Mouse (Mus musculus) forebrain, embryonic 14.5 days (tissue): Measurements from ENCODE around the gene Gm17087. TPM values are rescaled to one million over a fixed set of nuclear protein-coding genes. Genes with fewer than 3 reads are reported as not detected.

Experiments used
- ATAC-seq: fragments of 200-750 bp; cut with Nextera tagmentation; 2 replicates; pipeline ENCODE4 v1.8.0; 2017; ENCODE audit warnings: mild to moderate bottlenecking, moderate library complexity
- DNase-seq: peaks from one replicate; pipeline ENCODE4 v3.0.0-alpha.2; 2015; ENCODE audit warnings: low spot score
- H3K27ac ChIP-seq: fragments of 300-500 bp; sonication (generic); 2 replicates; pipeline ENCODE4 v1.5.1; 2014; ENCODE audit warnings: low read depth, mild to moderate bottlenecking, control low read depth, low read length, moderate library complexity
- H3K27me3 ChIP-seq: fragments of 300-500 bp; sonication (generic); replicated peaks from 2 replicates; pipeline ENCODE4 v1.6.1; 2014; ENCODE audit warnings: low read length, control low read depth, mixed read lengths; ENCODE audit not compliant: control insufficient read depth, insufficient read depth
- H3K36me3 ChIP-seq: fragments of 300-500 bp; sonication (generic); 2 replicates; pipeline ENCODE4 v1.6.1; 2014; ENCODE audit warnings: low read length, control low read depth; ENCODE audit not compliant: control insufficient read depth, insufficient read depth
- H3K4me1 ChIP-seq: fragments of 300-500 bp; sonication (generic); 2 replicates; pipeline ENCODE4 v1.6.1; 2014; ENCODE audit warnings: antibody characterized with exemption, low read length, control low read depth; ENCODE audit not compliant: control insufficient read depth, insufficient read depth
- H3K4me2 ChIP-seq: fragments of 300-500 bp; sonication (generic); 2 replicates; pipeline ENCODE4 v1.6.1; 2014; ENCODE audit warnings: mild to moderate bottlenecking, control low read depth, low read length
- H3K4me3 ChIP-seq: fragments of 300-500 bp; sonication (generic); 2 replicates; pipeline ENCODE4 v1.5.1; 2014; ENCODE audit warnings: low read depth, low read length, control low read depth
- H3K9ac ChIP-seq: fragments of 300-500 bp; sonication (generic); 2 replicates; pipeline ENCODE4 v1.6.1; 2014; ENCODE audit warnings: mild to moderate bottlenecking, low read length, control low read depth, moderate library complexity
- H3K9me3 ChIP-seq: fragments of 300-500 bp; sonication (generic); replicated peaks from 2 replicates; pipeline ENCODE4 v1.6.1; 2016; ENCODE audit warnings: low read length, control low read depth, mixed read lengths; ENCODE audit not compliant: control insufficient read depth
- WGBS: fragments of 180-500 bp; shearing (Covaris S2); extraction: QIAGEN DNeasy Blood & Tissue Kit; methylation state at CpG from one replicate; pipeline ENCODE4 v1.1.7; 2014; 5-methylcytosine and 5-hydroxymethylcytosine counted together
- polyA plus RNA-seq: library from polyadenylated mRNA; unstranded; fragments of >200 nt; fragmentation: Nextera tagmentation; extraction: Ambion mirVana; gene quantifications from 2 replicates; pipeline ENCODE4 v1.2.1, GENCODE M21; 2014

Gm17087 gene
- polyA plus RNA-seq, 1 experiment from 2014 or later = not detected

- H3K36me3 ChIP-seq = no peaks in the 10 kb centered on the region
- H3K9me3 ChIP-seq = no peaks in the 10 kb centered on the region
- WGBS = 66% methylated on average over 3 of the region's 3 CpGs
- no peaks in the 10 kb centered on the region for H3K4me1 ChIP-seq
- ATAC-seq (no peak), DNase-seq (peak; percentile 49)
- H3K4me3 ChIP-seq = no peak overlapping the region
- H3K27ac ChIP-seq = no peak overlapping the region
- H3K4me2 ChIP-seq = no peak overlapping the region
- H3K9ac ChIP-seq = no peak overlapping the region
- H3K27me3 ChIP-seq = no peaks in the 10 kb centered on the region
These were observed 13.6 kb upstream of the Gm17087 start for GRCm38 (mm10) chr17:8580360-8580759.

GRCm38 (mm10) chr17:8573542-8574260 is 7.0 kb upstream of the Gm17087 start:
- Histone ChIP-seq H3K27me3 (no peaks in the 10 kb centered on the region), H3K4me1 (no peaks in the 10 kb centered on the region), H3K4me3 (no peak overlapping the region), H3K4me2 (no peak overlapping the region), H3K9me3 (no peaks in the 10 kb centered on the region), H3K9ac (no peak overlapping the region), H3K36me3 (no peaks in the 10 kb centered on the region), H3K27ac (no peak overlapping the region)
- ATAC-seq (no peak), DNase-seq (no peak)
- 82% methylated on average over 8 of the region's 8 CpGs for WGBS

- Histone ChIP-seq H3K9me3 (no peaks in the 10 kb centered on the region), H3K4me1 (no peaks in the 10 kb centered on the region), H3K36me3 (no peaks in the 10 kb centered on the region), H3K9ac (no peak overlapping the region), H3K4me3 (no peak overlapping the region), H3K27ac (no peak overlapping the region), H3K4me2 (no peak overlapping the region), H3K27me3 (no peaks in the 10 kb centered on the region)
- WGBS = 94% methylated on average over 1 of the region's 1 CpGs
- no peak for ATAC-seq
- no peak for DNase-seq
These were observed 3.9 kb downstream of the Gm17087 start for GRCm38 (mm10) chr17:8562886-8563280.

DNA sequence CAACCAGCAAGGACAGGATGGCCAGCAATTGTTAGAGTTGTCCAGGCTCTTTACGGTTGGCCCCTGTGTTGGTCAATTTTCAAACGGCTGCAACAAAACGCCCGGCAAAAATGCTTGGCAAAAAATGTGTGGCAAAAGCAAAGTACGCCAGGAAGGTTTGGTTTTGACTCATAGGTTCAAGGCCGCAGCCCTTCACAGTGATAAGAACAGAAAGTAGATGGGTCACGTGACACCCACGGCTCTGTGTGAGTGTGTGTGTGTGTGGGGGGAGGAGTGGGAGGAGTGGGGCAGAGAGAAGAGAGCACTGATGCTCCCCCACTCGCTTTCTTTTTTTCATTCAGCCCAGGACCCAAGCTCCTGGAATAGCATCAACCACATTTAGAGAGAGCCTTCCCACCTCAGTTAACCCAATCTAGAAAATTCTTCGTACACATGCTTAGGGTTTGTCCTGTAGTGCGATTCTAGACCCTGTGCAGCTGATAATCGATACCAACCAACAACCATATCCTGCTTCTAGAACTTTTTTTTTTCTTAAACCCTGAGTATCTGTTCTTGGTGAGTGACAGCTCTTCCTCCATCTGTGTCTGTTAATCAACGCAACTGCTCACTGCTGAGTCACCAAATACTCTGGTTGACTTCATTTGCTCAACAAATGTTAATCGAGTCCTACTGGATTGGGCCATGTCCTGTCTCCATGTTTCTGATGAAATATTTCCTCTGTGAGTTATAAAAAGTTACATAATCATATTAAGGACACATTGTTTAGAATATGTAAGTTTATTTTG is 4.5 kb downstream of the Gm17087 start:
- Histone ChIP-seq H3K36me3 (no peaks in the 10 kb centered on the region), H3K27ac (no peak overlapping the region), H3K4me1 (no peaks in the 10 kb centered on the region), H3K4me3 (no peak overlapping the region), H3K27me3 (no peaks in the 10 kb centered on the region), H3K9ac (no peak overlapping the region), H3K9me3 (no peaks in the 10 kb centered on the region), H3K4me2 (no peak overlapping the region)
- ATAC-seq = no peak
- 65% methylated on average over 14 of the region's 14 CpGs for WGBS
- no peak for DNase-seq

DNA sequence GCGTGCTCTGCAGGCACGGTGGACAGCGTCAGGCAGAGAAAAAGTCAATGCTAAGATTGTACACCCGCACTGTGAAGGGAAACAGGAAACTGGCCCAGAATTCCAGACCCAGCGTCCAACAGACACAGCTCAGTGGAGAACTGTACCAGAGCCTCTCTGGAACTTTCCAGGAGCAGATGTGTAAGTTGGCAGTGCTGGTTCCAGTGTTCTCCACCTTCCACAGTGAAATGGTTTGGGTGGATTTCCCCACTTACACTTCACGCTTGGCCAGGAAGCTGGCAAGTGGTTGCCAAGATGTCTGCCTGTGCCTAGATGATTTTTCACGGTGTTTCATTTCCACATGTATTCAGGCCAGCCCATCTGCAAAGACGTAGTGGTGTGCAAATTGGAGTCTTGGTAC is 8.8 kb downstream of the Gm17087 start:
- no peak overlapping the region for H3K27ac ChIP-seq
- H3K4me3 ChIP-seq = no peak overlapping the region
- H3K27me3 ChIP-seq = no peaks in the 10 kb centered on the region
- no peak overlapping the region for H3K4me2 ChIP-seq
- no peaks in the 10 kb centered on the region for H3K9me3 ChIP-seq
- no peaks in the 10 kb centered on the region for H3K36me3 ChIP-seq
- no peak for ATAC-seq
- H3K4me1 ChIP-seq = no peaks in the 10 kb centered on the region
- WGBS = 90% methylated on average over 8 of the region's 8 CpGs
- H3K9ac ChIP-seq = no peak overlapping the region
- DNase-seq = no peak

GRCm38 (mm10) chr17:8556223-8556622 is 10.5 kb downstream of the Gm17087 start:
- Histone ChIP-seq H3K9me3 (no peaks in the 10 kb centered on the region), H3K36me3 (no peaks in the 10 kb centered on the region), H3K27ac (no peak overlapping the region), H3K4me3 (no peak overlapping the region), H3K27me3 (no peaks in the 10 kb centered on the region), H3K4me2 (no peak overlapping the region), H3K4me1 (no peaks in the 10 kb centered on the region), H3K9ac (no peak overlapping the region)
- 87% methylated on average over 6 of the region's 6 CpGs for WGBS
- no peak for DNase-seq
- ATAC-seq = no peak

DNA sequence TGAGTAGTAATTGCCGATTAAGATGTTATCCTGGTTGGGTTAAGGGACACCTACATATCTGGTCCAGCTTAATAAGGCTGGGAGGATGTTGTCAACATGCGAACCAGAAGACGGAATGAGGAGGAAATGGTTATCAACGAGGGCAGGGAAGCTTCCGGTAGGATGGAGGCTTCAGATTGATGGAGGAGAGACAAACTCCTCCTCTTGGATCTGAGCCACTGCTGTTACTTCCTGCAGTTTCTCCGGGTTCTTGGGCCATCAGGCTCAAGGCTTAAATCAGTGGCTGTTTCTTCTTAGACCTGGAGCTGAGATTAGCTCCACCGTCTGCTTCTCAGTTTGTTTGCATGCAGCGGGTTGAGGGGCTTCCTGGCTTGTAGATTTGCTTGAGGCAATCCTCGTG is 11.0 kb downstream of the Gm17087 start:
- H3K4me2 ChIP-seq = no peak overlapping the region
- no peak for ATAC-seq
- no peaks in the 10 kb centered on the region for H3K27me3 ChIP-seq
- no peak overlapping the region for H3K9ac ChIP-seq
- H3K4me3 ChIP-seq = no peak overlapping the region
- DNase-seq = no peak
- no peaks in the 10 kb centered on the region for H3K4me1 ChIP-seq
- H3K9me3 ChIP-seq = no peaks in the 10 kb centered on the region
- H3K36me3 ChIP-seq = no peaks in the 10 kb centered on the region
- no peak overlapping the region for H3K27ac ChIP-seq
- WGBS = 89% methylated on average over 9 of the region's 9 CpGs

DNA sequence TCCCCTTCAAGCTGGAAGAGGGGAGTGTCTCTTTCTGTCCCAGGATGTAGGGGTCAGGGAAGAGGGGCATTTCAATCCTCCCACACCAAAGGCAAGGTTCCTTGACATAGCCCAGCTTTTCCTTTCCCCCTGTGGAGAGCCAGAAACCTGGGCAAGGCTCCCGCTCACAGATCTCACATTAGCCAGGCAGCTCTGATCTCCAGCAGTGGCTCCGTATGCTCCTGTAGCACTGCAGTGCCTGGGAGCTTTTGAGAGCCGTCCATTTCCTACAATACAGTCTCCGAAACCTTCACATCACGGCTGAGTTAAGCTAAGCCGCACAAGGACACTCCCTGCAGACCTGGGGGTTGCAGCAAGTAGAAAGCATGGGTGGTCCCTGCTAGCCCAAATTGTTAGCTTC is 12.5 kb downstream of the Gm17087 start:
- Histone ChIP-seq H3K4me1 (no peaks in the 10 kb centered on the region), H3K9ac (no peak overlapping the region), H3K27me3 (no peaks in the 10 kb centered on the region), H3K4me2 (no peak overlapping the region), H3K9me3 (no peaks in the 10 kb centered on the region), H3K4me3 (no peak overlapping the region), H3K36me3 (no peaks in the 10 kb centered on the region), H3K27ac (no peak overlapping the region)
- DNase-seq (no peak), ATAC-seq (no peak)
- 85% methylated on average over 6 of the region's 6 CpGs for WGBS

DNA sequence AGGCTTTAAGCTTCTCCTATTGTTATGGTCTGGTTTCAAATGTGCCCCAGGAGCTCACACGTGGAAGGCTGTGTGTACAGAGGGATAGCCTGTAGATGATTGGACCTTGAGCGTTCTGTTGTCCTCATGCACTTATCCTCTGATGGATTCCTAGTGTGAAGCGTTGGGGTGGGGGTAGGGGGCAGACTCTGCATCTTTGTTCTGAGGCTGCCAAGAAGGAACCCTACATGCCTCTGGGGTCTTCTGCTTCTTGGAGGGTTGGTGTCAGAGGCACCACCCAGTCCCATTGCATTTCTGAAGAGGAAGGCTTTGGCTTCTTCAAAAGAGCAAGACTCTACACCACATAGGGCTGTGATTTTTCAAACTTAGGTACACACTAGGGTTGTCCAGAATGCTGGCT is 13.1 kb downstream of the Gm17087 start:
- Histone ChIP-seq H3K4me2 (no peak overlapping the region), H3K9ac (no peak overlapping the region), H3K4me3 (no peak overlapping the region), H3K9me3 (no peaks in the 10 kb centered on the region), H3K4me1 (no peaks in the 10 kb centered on the region), H3K27ac (no peak overlapping the region), H3K27me3 (no peaks in the 10 kb centered on the region), H3K36me3 (no peaks in the 10 kb centered on the region)
- WGBS = 78% methylated on average over 3 of the region's 3 CpGs
- ATAC-seq (no peak), DNase-seq (no peak)
